Mouse (Mus musculus) heart, embryonic 12.5 days (tissue): ENCODE results near the gene Cpsf3. TPM values are rescaled to one million over a fixed set of nuclear protein-coding genes. Genes with fewer than 3 reads are reported as not detected.

Experiments used
- ATAC-seq: fragments of 200-750 bp; cut with Nextera tagmentation; 2 replicates; pipeline ENCODE4 v1.8.0; 2017; ENCODE audit warnings: moderate TSS enrichment, moderate library complexity; ENCODE audit not compliant: insufficient number of reproducible peaks, low FRiP score
- H3K27ac ChIP-seq: fragments of 300-500 bp; sonication (generic); 2 replicates; pipeline ENCODE4 v1.5.1; 2016; ENCODE audit warnings: mild to moderate bottlenecking, moderate library complexity; ENCODE audit not compliant: poor library complexity, severe bottlenecking
- H3K27me3 ChIP-seq: fragments of 300-500 bp; sonication (generic); replicated peaks from 2 replicates; pipeline ENCODE4 v1.6.1; 2016; ENCODE audit warnings: mild to moderate bottlenecking, moderate library complexity
- H3K36me3 ChIP-seq: fragments of 300-500 bp; sonication (generic); 2 replicates; pipeline ENCODE4 v1.6.1; 2016; ENCODE audit warnings: mild to moderate bottlenecking, moderate library complexity
- H3K4me1 ChIP-seq: fragments of 300-500 bp; sonication (generic); replicated peaks from 2 replicates; pipeline ENCODE4 v1.6.1; 2016; ENCODE audit warnings: mild to moderate bottlenecking
- H3K4me2 ChIP-seq: fragments of 300-500 bp; sonication (generic); 2 replicates; pipeline ENCODE4 v1.6.1; 2016; ENCODE audit warnings: mild to moderate bottlenecking, moderate library complexity
- H3K4me3 ChIP-seq: fragments of 300-500 bp; sonication (generic); 2 replicates; pipeline ENCODE4 v1.5.1; 2016; ENCODE audit warnings: mild to moderate bottlenecking
- H3K9ac ChIP-seq: fragments of 300-500 bp; sonication (generic); 2 replicates; pipeline ENCODE4 v1.6.1; 2016; ENCODE audit warnings: mild to moderate bottlenecking, moderate library complexity
- H3K9me3 ChIP-seq: fragments of 300-500 bp; sonication (generic); replicated peaks from 2 replicates; pipeline ENCODE4 v1.6.1; 2016; ENCODE audit warnings: mild to moderate bottlenecking, moderate library complexity
- WGBS: fragments of 180-500 bp; shearing (Covaris S2); methylation state at CpG from one replicate; pipeline ENCODE4 v1.1.7; 2016; 5-methylcytosine and 5-hydroxymethylcytosine counted together
- polyA plus RNA-seq: library from polyadenylated mRNA; unstranded; fragments of >200 nt; fragmentation: Nextera tagmentation; extraction: Ambion mirVana; gene quantifications from 2 replicates; pipeline ENCODE4 v1.2.1, GENCODE M21; 2016

Gene Cpsf3
- polyA plus RNA-seq, 1 experiment from 2014 or later: 74.3 TPM

- Histone ChIP-seq H3K27ac (no peak overlapping the region), H3K4me1 (no peaks in the 10 kb centered on the region), H3K27me3 (no peaks in the 10 kb centered on the region), H3K9me3 (no peaks in the 10 kb centered on the region), H3K4me2 (no peak overlapping the region), H3K9ac (no peak overlapping the region), H3K4me3 (no peak overlapping the region), H3K36me3 (peaks cover 85% of the 10 kb centered on the region)
- no peak for ATAC-seq
- 87% methylated on average over 11 of the region's 11 CpGs for WGBS
These were observed 13.7 kb downstream of the Cpsf3 start for GRCm38 (mm10) chr12:21298856-21299255.

GRCm38 (mm10) chr12:21301324-21301723 lies 16.1 kb downstream of the Cpsf3 start:
- ATAC-seq: no peak
- H3K4me3 ChIP-seq: no peak overlapping the region

GRCm38 (mm10) chr12:21301932-21302331 lies 16.7 kb downstream of the Cpsf3 start:
- 92% methylated on average over 8 of the region's 8 CpGs for WGBS
- Histone ChIP-seq H3K36me3 (peaks cover 87% of the 10 kb centered on the region), H3K4me3 (no peak overlapping the region), H3K27me3 (no peaks in the 10 kb centered on the region), H3K27ac (no peak overlapping the region), H3K9ac (no peak overlapping the region), H3K4me2 (no peak overlapping the region), H3K4me1 (no peaks in the 10 kb centered on the region), H3K9me3 (no peaks in the 10 kb centered on the region)
- ATAC-seq: no peak

More at GRCm38 (mm10) chr12:21301324-21301723, 16.1 kb downstream of the Cpsf3 start:
- Histone ChIP-seq H3K4me1 (no peaks in the 10 kb centered on the region), H3K4me2 (no peak overlapping the region), H3K9ac (no peak overlapping the region), H3K36me3 (peaks cover 86% of the 10 kb centered on the region), H3K9me3 (no peaks in the 10 kb centered on the region), H3K27me3 (no peaks in the 10 kb centered on the region), H3K27ac (no peak overlapping the region)
- WGBS: 69% methylated on average over 7 of the region's 7 CpGs

GRCm38 (mm10) chr12:21302361-21302783 lies 17.2 kb downstream of the Cpsf3 start:
- no peaks in the 10 kb centered on the region for H3K27me3 ChIP-seq
- ATAC-seq: no peak
- peaks cover 86% of the 10 kb centered on the region for H3K36me3 ChIP-seq
- no peak overlapping the region for H3K4me3 ChIP-seq
- H3K9me3 ChIP-seq: no peaks in the 10 kb centered on the region
- H3K27ac ChIP-seq: no peak overlapping the region
- WGBS: 82% methylated on average over 5 of the region's 5 CpGs
- no peak overlapping the region for H3K9ac ChIP-seq
- H3K4me2 ChIP-seq: no peak overlapping the region
- H3K4me1 ChIP-seq: no peaks in the 10 kb centered on the region

GRCm38 (mm10) chr12:21305741-21306140 lies 20.6 kb downstream of the Cpsf3 start:
- H3K4me1 ChIP-seq: no peaks in the 10 kb centered on the region
- no peak overlapping the region for H3K27ac ChIP-seq
- no peak overlapping the region for H3K9ac ChIP-seq
- no peaks in the 10 kb centered on the region for H3K9me3 ChIP-seq
- WGBS: 92% methylated on average over 4 of the region's 4 CpGs
- ATAC-seq: no peak
- no peaks in the 10 kb centered on the region for H3K27me3 ChIP-seq
- peaks cover 92% of the 10 kb centered on the region for H3K36me3 ChIP-seq
- no peak overlapping the region for H3K4me2 ChIP-seq
- H3K4me3 ChIP-seq: no peak overlapping the region

- no peaks in the 10 kb centered on the region for H3K27me3 ChIP-seq
- no peak overlapping the region for H3K4me3 ChIP-seq
- 87% methylated on average over 4 of the region's 4 CpGs for WGBS
- peaks cover 94% of the 10 kb centered on the region for H3K36me3 ChIP-seq
- H3K27ac ChIP-seq: no peak overlapping the region
- H3K9me3 ChIP-seq: no peaks in the 10 kb centered on the region
- no peaks in the 10 kb centered on the region for H3K4me1 ChIP-seq
- ATAC-seq: no peak
- no peak overlapping the region for H3K4me2 ChIP-seq
- no peak overlapping the region for H3K9ac ChIP-seq
These were observed 21.5 kb downstream of the Cpsf3 start for GRCm38 (mm10) chr12:21306721-21307120.

GRCm38 (mm10) chr12:21312201-21312600 lies 27.0 kb downstream of the Cpsf3 start:
- WGBS: 83% methylated on average over 5 of the region's 5 CpGs
- Histone ChIP-seq H3K36me3 (peaks cover 78% of the 10 kb centered on the region), H3K4me1 (peaks cover 5% of the 10 kb centered on the region; the same call in 1 of the 2 replicates), H3K9me3 (no peaks in the 10 kb centered on the region), H3K27ac (no peak overlapping the region), H3K27me3 (no peaks in the 10 kb centered on the region), H3K9ac (no peak overlapping the region), H3K4me3 (no peak overlapping the region), H3K4me2 (no peak overlapping the region)
- ATAC-seq: no peak

GRCm38 (mm10) chr12:21315923-21316868 lies 31.0 kb downstream of the Cpsf3 start, which contains the start of gene Iah1:
Gene Iah1 (plus strand): TSS chr12:21316389.
- peak within 1 kb of the TSS; percentile 71 for H3K4me2 ChIP-seq
- H3K9ac ChIP-seq: peak within 1 kb of the TSS; percentile 84
- H3K9me3 ChIP-seq: no peaks in the 10 kb centered on the region
- H3K36me3 ChIP-seq: peaks cover 63% of the 10 kb centered on the region
- peaks cover 6% of the 10 kb centered on the region; the same call in 1 of the 2 replicates for H3K4me1 ChIP-seq
- H3K4me3 ChIP-seq: peak within 1 kb of the TSS; percentile 77
- ATAC-seq: peak; percentile 93
- H3K27ac ChIP-seq: peak within 1 kb of the TSS; percentile 69
- WGBS: 2% methylated on average over 59 of the region's 59 CpGs
- H3K27me3 ChIP-seq: no peaks in the 10 kb centered on the region

GRCm38 (mm10) chr12:21316869-21317265 lies 31.7 kb downstream of the Cpsf3 start:
- Histone ChIP-seq H3K4me2 (peak overlapping the region; percentile 71), H3K9ac (peak overlapping the region; percentile 84), H3K4me1 (peaks cover 6% of the 10 kb centered on the region; the same call in 1 of the 2 replicates), H3K36me3 (peaks cover 61% of the 10 kb centered on the region), H3K27me3 (no peaks in the 10 kb centered on the region), H3K9me3 (no peaks in the 10 kb centered on the region), H3K4me3 (peak overlapping the region; percentile 77), H3K27ac (peak overlapping the region; percentile 69; the same call in 1 of the 2 replicates)
- 33% methylated on average over 7 of the region's 7 CpGs for WGBS
- ATAC-seq: no peak

GRCm38 (mm10) chr12:21318143-21318895 lies 33.1 kb downstream of the Cpsf3 start:
- ATAC-seq: no peak
- H3K4me2 ChIP-seq: no peak overlapping the region

GRCm38 (mm10) chr12:21320317-21320716 lies 35.1 kb downstream of the Cpsf3 start:
- 76% methylated on average over 4 of the region's 4 CpGs for whole genome bisulfite sequencing
- peaks cover 57% of the 10 kb centered on the region for H3K36me3 ChIP-seq
- H3K9me3 ChIP-seq: no peaks in the 10 kb centered on the region

More at GRCm38 (mm10) chr12:21318143-21318895, 33.1 kb downstream of the Cpsf3 start:
- no peaks in the 10 kb centered on the region for H3K9me3 ChIP-seq
- H3K4me3 ChIP-seq: no peak overlapping the region
- peaks cover 6% of the 10 kb centered on the region; the same call in 1 of the 2 replicates for H3K4me1 ChIP-seq
- H3K27me3 ChIP-seq: no peaks in the 10 kb centered on the region
- H3K9ac ChIP-seq: no peak overlapping the region
- peaks cover 62% of the 10 kb centered on the region for H3K36me3 ChIP-seq
- no peak overlapping the region for H3K27ac ChIP-seq
- 80% methylated on average over 12 of the region's 12 CpGs for WGBS

More at GRCm38 (mm10) chr12:21320317-21320716, 35.1 kb downstream of the Cpsf3 start:
- Histone ChIP-seq H3K27me3 (no peaks in the 10 kb centered on the region), H3K27ac (no peak overlapping the region), H3K4me3 (no peak overlapping the region), H3K4me1 (peaks cover 6% of the 10 kb centered on the region; the same call in 1 of the 2 replicates), H3K9ac (no peak overlapping the region), H3K4me2 (no peak overlapping the region)
- ATAC-seq: no peak
